Comparison of ENCODE assay signal across 8 mouse cellular contexts in the genomic region with DNA sequence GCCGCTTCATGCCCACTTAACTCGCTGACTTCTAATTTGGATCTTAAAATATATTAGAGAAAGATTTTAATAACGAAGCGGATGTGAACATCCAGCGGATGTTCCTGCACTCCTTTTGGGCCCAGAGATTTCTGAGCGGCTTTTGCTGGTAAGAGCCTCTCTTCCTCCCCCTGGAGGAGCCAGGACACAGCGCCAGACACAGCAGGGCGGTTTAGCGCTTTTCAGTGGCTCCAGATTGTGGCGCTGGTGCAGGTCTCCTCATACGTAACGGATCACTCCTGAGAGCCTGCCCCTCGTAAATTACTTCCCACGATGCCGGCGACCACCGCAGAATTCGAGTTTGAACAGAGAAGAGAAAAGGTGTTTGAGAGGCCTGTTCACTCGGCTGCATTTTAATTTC. TPM values are rescaled to one million over a fixed set of nuclear protein-coding genes. Genes with fewer than 3 reads are reported as not detected.
DNase-seq lines count a peak whose midpoint lies in the region; ATAC-seq and TF ChIP-seq lines count a peak whose summit lies in the region.

No protein-coding gene starts in this region.

- H3K4me3 ChIP-seq in embryonic fibroblast, embryonic 13.5 days (ENCODE audit: insufficient read depth, low read length) = peak overlapping the region; percentile 32
- peak overlapping the region; percentile 42 for H3K4me3 ChIP-seq in layer of hippocampus, adult 2 months
- peak overlapping the region; percentile 18; the same call in 1 of the 2 replicates for H3K4me3 ChIP-seq in lung, embryonic 14.5 days (ENCODE audit: low read depth, low read length)

- 2% methylated on average over 19 of the region's 19 CpGs for whole genome bisulfite sequencing in lung, embryonic 14.5 days

- H3K9me3 ChIP-seq in lung, embryonic 14.5 days (ENCODE audit: low read depth, low read length) = no peaks in the 10 kb centered on the region

- no peaks in the 10 kb centered on the region for H3K36me3 ChIP-seq in lung, embryonic 14.5 days (ENCODE audit: insufficient read depth)

- peak; percentile 75 to 76; a peak in 3 of 4 replicates for ATAC-seq in hematopoietic stem cell, adult 5-6 weeks (replicated peaks in 1 of 2; ENCODE audit: insufficient read depth in 1 of 2, low FRiP score in 2 of 2, low TSS enrichment in 1 of 2, low read depth in 1 of 2, poor library complexity in 2 of 2, severe bottlenecking in 2 of 2)
- peak; percentile 77 for ATAC-seq in lung, embryonic 14.5 days (ENCODE audit: insufficient read depth)

- no peak; the same call in 1 of the 2 replicates for TF ChIP-seq POLR2A in embryonic fibroblast, embryonic 13.5 days (IDR thresholded peaks at IDR 0.05; ENCODE audit: low read depth, low read length)

- peak overlapping the region; percentile 39 for H3K9ac ChIP-seq in lung, embryonic 14.5 days

- peak; percentile 42; the same call in 1 of the 2 replicates for TF ChIP-seq CTCF in embryonic fibroblast, embryonic 13.5 days (IDR thresholded peaks at IDR 0.05; ENCODE audit: borderline replicate concordance, insufficient read depth, low read length)
- TF ChIP-seq CTCF in layer of hippocampus, adult 2 months (conservative IDR thresholded peaks at IDR 0.05) = peak; percentile 79
- TF ChIP-seq CTCF in lung, embryonic 14.5 days (IDR thresholded peaks at IDR 0.05; ENCODE audit: low read depth) = peak; percentile 72

- H3K4me2 ChIP-seq in lung, embryonic 14.5 days = peak overlapping the region; percentile 58

- no peak overlapping the region for H3K27ac ChIP-seq in embryonic fibroblast, embryonic 13.5 days (ENCODE audit: insufficient read depth, low read length)
- H3K27ac ChIP-seq in layer of hippocampus, adult 2 months = peak overlapping the region; percentile 24
- no peak overlapping the region for H3K27ac ChIP-seq in lung, embryonic 14.5 days (ENCODE audit: low read depth)

- peaks cover 8% of the 10 kb centered on the region for H3K4me1 ChIP-seq in embryonic fibroblast, embryonic 13.5 days (ENCODE audit: control insufficient read depth, insufficient read depth, low read length)
- peaks cover 3% of the 10 kb centered on the region; the same call in 1 of the 2 replicates for H3K4me1 ChIP-seq in lung, embryonic 14.5 days (ENCODE audit: insufficient read depth)

- H3K27me3 ChIP-seq in lung, embryonic 14.5 days (ENCODE audit: insufficient read depth, low read length) = peaks cover 4% of the 10 kb centered on the region; the same call in 1 of the 2 replicates

- DNase-seq in urinary bladder, postnatal 25 days (ENCODE audit: low spot score) = peak; percentile 26
- no peak for DNase-seq in urinary bladder, adult 18-20 months (ENCODE audit: low spot score in 2 of 2)
- peak; percentile 64 to 65 for DNase-seq in layer of hippocampus, adult 2 months (ENCODE audit: low spot score in 2 of 2)
- peak; percentile 89 for DNase-seq in lung, embryonic 14.5 days
- peak; percentile 49 for DNase-seq in retina, adult 2 months (ENCODE audit: low read depth, low spot score)
- DNase-seq in natural killer cell, adult 2 months (ENCODE audit: low spot score in 2 of 2) = no peak

RNA-seq across cellular contexts. Expression of a gene that starts 41.5 kb away (rescaled TPM):
- 31.1 and 32.5 TPM in 2 replicates for polyA plus RNA-seq in embryonic fibroblast, embryonic 13.5 days (2011; ENCODE audit: insufficient read length, low read depth, missing spikeins)
- total RNA-seq in hematopoietic stem cell, adult 5-6 weeks (2017) = 14.2 and 16.9 TPM in 2 replicates
- total RNA-seq in layer of hippocampus, adult 2 months (2021) = 10 to 100 TPM; 52.5 to 56.7 TPM
- 10.3 and 15.7 TPM in 2 replicates for polyA plus RNA-seq in lung, embryonic 14.5 days (2014; fragmentation: Nextera tagmentation; extraction: Ambion mirVana)

RNA-seq across cellular contexts. Expression of a gene that starts 53.0 kb away (rescaled TPM):
- 61.1 and 90.9 TPM in 2 replicates for polyA plus RNA-seq in embryonic fibroblast, embryonic 13.5 days (2011; ENCODE audit: insufficient read length, low read depth, missing spikeins)
- total RNA-seq in hematopoietic stem cell, adult 5-6 weeks (2017) = 102 and 160 TPM in 2 replicates
- 10 to 100 TPM; 44.6 to 47.4 TPM for total RNA-seq in layer of hippocampus, adult 2 months (2021)
- 103 and 112 TPM in 2 replicates for polyA plus RNA-seq in lung, embryonic 14.5 days (2014; fragmentation: Nextera tagmentation; extraction: Ambion mirVana)

Comparison
In these comparisons a context has a peak if more than half of its experiments do, and no peak if none do; other contexts are left out.
1. DNase-seq: peak in urinary bladder, postnatal 25 days (single experiment), layer of hippocampus, adult 2 months (2 of 2), lung, embryonic 14.5 days (single experiment) and retina, adult 2 months (single experiment); none in urinary bladder, adult 18-20 months (0 of 2) and natural killer cell, adult 2 months (0 of 2).
2. Peak in every context shown above with its lines, with median percentiles within 50 percentile points of each other: H3K4me3 ChIP-seq and CTCF ChIP-seq.